In the genomic region with DNA sequence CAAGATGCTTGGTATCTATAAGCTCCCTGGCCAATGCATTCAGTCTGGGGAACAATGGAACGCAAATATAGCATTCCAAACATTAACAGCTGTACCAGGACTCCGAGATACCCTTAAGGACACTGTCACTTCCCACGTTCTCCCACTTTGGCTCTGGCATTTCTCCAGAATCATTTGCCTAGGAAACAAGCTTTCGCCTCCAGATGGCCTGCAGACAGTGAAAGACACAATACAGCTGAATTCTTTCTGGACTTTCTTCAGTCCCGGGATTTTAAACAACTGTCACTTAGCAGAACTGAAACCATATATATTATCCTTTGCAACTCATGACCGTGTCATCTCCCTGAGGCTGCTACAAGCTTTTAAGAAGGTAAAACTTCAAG, we compare ENCODE assay signal across 11 mouse cellular contexts.
A peak's percentile ranks its signal among the peaks of the same experiment; 100 is the strongest.
DNase-seq lines count a peak whose midpoint lies in the region; ATAC-seq and TF ChIP-seq lines count a peak whose summit lies in the region.
"Had no signal": no experiment of that assay in that cellular context is flagged by ENCODE, and none has a peak within 500 bp of the region (broad histone marks: within the 10 kb centered on the region; RNA-seq: fewer than 3 reads in every experiment).

No protein-coding gene starts in this region.

- TF ChIP-seq EP300 in stomach, postnatal 0 days (optimal IDR thresholded peaks at IDR 0.05) = no peak

- no peak overlapping the region for H3K9ac ChIP-seq in forebrain, embryonic 14.5 days (ENCODE audit: low read length)
- no peak overlapping the region for H3K9ac ChIP-seq in forebrain, embryonic 11.5 days (ENCODE audit: low read length)
- no peak overlapping the region for H3K9ac ChIP-seq in stomach, embryonic 15.5 days
- H3K9ac ChIP-seq in stomach, postnatal 0 days (ENCODE audit: low read length) = no peak overlapping the region

- 58% methylated on average over 6 of the region's 6 CpGs for WGBS in forebrain, embryonic 14.5 days
- 84% methylated on average over 6 of the region's 6 CpGs for WGBS in forebrain, embryonic 11.5 days
- 32% methylated on average over 6 of the region's 6 CpGs for WGBS in stomach, embryonic 15.5 days
- 33% methylated on average over 6 of the region's 6 CpGs for WGBS in stomach, postnatal 0 days

- no peak overlapping the region for H3K27ac ChIP-seq in forebrain, embryonic 14.5 days (ENCODE audit: low read depth, low read length)
- H3K27ac ChIP-seq in forebrain, embryonic 11.5 days (ENCODE audit: low read depth, low read length) = no peak overlapping the region
- H3K27ac ChIP-seq in stomach, embryonic 15.5 days = peak overlapping the region; percentile 40; the same call in 1 of the 2 replicates
- H3K27ac ChIP-seq in stomach, postnatal 0 days (replicated peaks) = no peak overlapping the region
- H3K27ac ChIP-seq: heart, adult 2 months had no signal

- H3K4me1 ChIP-seq in forebrain, embryonic 14.5 days (ENCODE audit: control insufficient read depth, insufficient read depth, low read length) = no peaks in the 10 kb centered on the region; the same call in 1 of the 2 replicates
- H3K4me1 ChIP-seq in forebrain, embryonic 11.5 days (replicated peaks; ENCODE audit: control insufficient read depth, insufficient read depth, low read length) = no peaks in the 10 kb centered on the region
- H3K4me1 ChIP-seq in stomach, embryonic 15.5 days = no peaks in the 10 kb centered on the region
- H3K4me1 ChIP-seq in stomach, postnatal 0 days (replicated peaks; ENCODE audit: control insufficient read depth, insufficient read depth) = no peaks in the 10 kb centered on the region

- H3K9me3 ChIP-seq in forebrain, embryonic 14.5 days (replicated peaks; ENCODE audit: control insufficient read depth, low read length) = no peaks in the 10 kb centered on the region
- no peaks in the 10 kb centered on the region for H3K9me3 ChIP-seq in forebrain, embryonic 11.5 days (ENCODE audit: control insufficient read depth, low read length)
- no peaks in the 10 kb centered on the region for H3K9me3 ChIP-seq in stomach, embryonic 15.5 days
- no peaks in the 10 kb centered on the region for H3K9me3 ChIP-seq in stomach, postnatal 0 days (ENCODE audit: control insufficient read depth, low read length)

- no peak overlapping the region for H3K4me3 ChIP-seq in forebrain, embryonic 14.5 days (ENCODE audit: low read depth, low read length)
- no peak overlapping the region for H3K4me3 ChIP-seq in forebrain, embryonic 11.5 days (ENCODE audit: low read depth, low read length)
- H3K4me3 ChIP-seq in stomach, embryonic 15.5 days (replicated peaks) = no peak overlapping the region
- H3K4me3 ChIP-seq in stomach, postnatal 0 days (ENCODE audit: low read depth, low read length) = no peak overlapping the region
- H3K4me3 ChIP-seq: heart, adult 2 months had no signal

- TF ChIP-seq CTCF in stomach, postnatal 0 days (IDR thresholded peaks at IDR 0.05; ENCODE audit: low read depth) = no peak

- H3K36me3 ChIP-seq in forebrain, embryonic 14.5 days (ENCODE audit: control insufficient read depth, insufficient read depth, low read length) = no peaks in the 10 kb centered on the region
- no peaks in the 10 kb centered on the region for H3K36me3 ChIP-seq in forebrain, embryonic 11.5 days (ENCODE audit: control insufficient read depth, insufficient read depth, low read length)
- no peaks in the 10 kb centered on the region for H3K36me3 ChIP-seq in stomach, embryonic 15.5 days
- no peaks in the 10 kb centered on the region for H3K36me3 ChIP-seq in stomach, postnatal 0 days (ENCODE audit: control insufficient read depth, insufficient read depth, low read length)

- peak; percentile 54 for DNase-seq in forebrain, embryonic 14.5 days (ENCODE audit: low spot score)
- DNase-seq in forebrain, embryonic 11.5 days (ENCODE audit: low spot score) = no peak
- DNase-seq in kidney, postnatal 14 days = peak; percentile 3
- no peak for DNase-seq in kidney, postnatal 36 days
- no peak for DNase-seq in stomach, postnatal 0 days (ENCODE audit: low spot score)
- DNase-seq in adrenal gland, postnatal 36 days = no peak
- DNase-seq in adrenal gland, adult (ENCODE audit: inconsistent age in 2 of 2, low spot score in 1 of 2) = no peak
- DNase-seq: cerebellum, postnatal 25 days; kidney, adult 11 months had no signal

- H3K4me2 ChIP-seq in forebrain, embryonic 14.5 days (ENCODE audit: low read length) = no peak overlapping the region
- H3K4me2 ChIP-seq in forebrain, embryonic 11.5 days (ENCODE audit: low read depth, low read length, severe bottlenecking) = no peak overlapping the region
- H3K4me2 ChIP-seq in stomach, embryonic 15.5 days = no peak overlapping the region
- H3K4me2 ChIP-seq in stomach, postnatal 0 days (replicated peaks; ENCODE audit: low read depth) = no peak overlapping the region

- 0 out of 2 replicates have a peak, but pooled peaks cover 4% of the 10 kb centered on the region for H3K27me3 ChIP-seq in forebrain, embryonic 14.5 days (replicated peaks; ENCODE audit: control insufficient read depth, insufficient read depth, low read length)
- peaks cover 7% of the 10 kb centered on the region for H3K27me3 ChIP-seq in forebrain, embryonic 11.5 days (ENCODE audit: control insufficient read depth, insufficient read depth, low read length)
- H3K27me3 ChIP-seq in stomach, embryonic 15.5 days (replicated peaks) = no peaks in the 10 kb centered on the region
- H3K27me3 ChIP-seq in stomach, postnatal 0 days (ENCODE audit: control insufficient read depth, insufficient read depth, low read length) = no peaks in the 10 kb centered on the region

- ATAC-seq in forebrain, embryonic 14.5 days = peak; percentile 46; the same call in 1 of the 2 replicates
- ATAC-seq in forebrain, embryonic 11.5 days (replicated peaks; ENCODE audit: low FRiP score) = no peak
- no peak; the same call in 1 of the 2 replicates for ATAC-seq in stomach, embryonic 15.5 days (ENCODE audit: insufficient read depth, low FRiP score, low read depth)
- ATAC-seq in stomach, postnatal 0 days (ENCODE audit: low FRiP score, low TSS enrichment) = no peak

Comparison
In these comparisons a context has a peak if more than half of its experiments do, and no peak if none do; other contexts are left out.
1. DNase-seq: peak in forebrain, embryonic 14.5 days (single experiment) and kidney, postnatal 14 days (single experiment); none in forebrain, embryonic 11.5 days (single experiment), kidney, postnatal 36 days (0 of 2), stomach, postnatal 0 days (single experiment), adrenal gland, postnatal 36 days (0 of 2) and adrenal gland, adult (0 of 2).